Mouse (Mus musculus) spleen, adult 18-20 months (tissue): Measurements from ENCODE around the gene Carm1.
"Not testable (repeated sequence)": the region's sequence is repeated elsewhere in the genome, so short reads cannot be mapped to it uniquely, and the experiment has no call there.

Source experiments
- DNase-seq, 2 experiments: peaks; one replicate each; pipeline ENCODE4 v3.0.0; 2022; ENCODE audit warnings: mixed read lengths in 2 of 2

The Carm1 gene

DNA sequence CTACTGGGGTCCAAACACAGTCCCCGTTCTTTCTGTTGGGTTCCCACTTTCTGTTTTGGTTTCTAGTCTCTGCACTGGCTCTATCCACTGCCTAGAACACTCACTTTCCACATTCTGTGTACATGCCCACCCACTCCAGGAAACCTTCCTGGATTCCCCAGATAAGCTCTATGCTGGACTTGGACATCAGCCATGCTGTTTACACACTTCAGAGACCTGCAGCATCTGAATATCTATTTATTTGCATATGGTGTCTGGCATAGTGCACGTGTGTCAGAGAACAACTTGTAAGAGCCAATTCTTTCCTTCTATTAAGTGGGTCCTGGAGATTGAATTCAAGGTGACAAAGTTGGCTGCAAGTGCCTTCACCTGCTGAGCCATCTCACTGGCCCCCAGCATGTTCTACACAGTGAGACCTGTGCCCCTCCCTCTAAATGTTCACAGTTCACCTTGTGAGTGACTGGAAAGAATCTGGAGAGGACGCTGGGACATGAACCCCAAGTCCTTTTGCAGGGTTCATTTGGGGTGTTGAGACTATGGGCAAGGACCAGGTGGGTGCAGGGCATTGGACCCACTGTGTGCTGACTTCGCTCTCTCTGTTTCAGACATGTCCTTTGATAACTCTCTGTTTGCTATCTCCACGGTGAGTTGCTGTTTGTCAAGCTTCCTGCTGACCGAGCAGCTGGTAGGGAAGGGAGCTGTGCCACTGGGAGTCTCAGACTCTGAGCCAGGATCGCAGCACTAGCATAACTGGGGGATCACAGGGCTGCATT lies 6.5 kb upstream of the Carm1 start:
- no peak for DNase-seq

- not testable (repeated sequence) for DNase-seq
Observed at GRCm38 (mm10) chr9:21542001-21542400, 4.7 kb upstream of the Carm1 start.

DNA sequence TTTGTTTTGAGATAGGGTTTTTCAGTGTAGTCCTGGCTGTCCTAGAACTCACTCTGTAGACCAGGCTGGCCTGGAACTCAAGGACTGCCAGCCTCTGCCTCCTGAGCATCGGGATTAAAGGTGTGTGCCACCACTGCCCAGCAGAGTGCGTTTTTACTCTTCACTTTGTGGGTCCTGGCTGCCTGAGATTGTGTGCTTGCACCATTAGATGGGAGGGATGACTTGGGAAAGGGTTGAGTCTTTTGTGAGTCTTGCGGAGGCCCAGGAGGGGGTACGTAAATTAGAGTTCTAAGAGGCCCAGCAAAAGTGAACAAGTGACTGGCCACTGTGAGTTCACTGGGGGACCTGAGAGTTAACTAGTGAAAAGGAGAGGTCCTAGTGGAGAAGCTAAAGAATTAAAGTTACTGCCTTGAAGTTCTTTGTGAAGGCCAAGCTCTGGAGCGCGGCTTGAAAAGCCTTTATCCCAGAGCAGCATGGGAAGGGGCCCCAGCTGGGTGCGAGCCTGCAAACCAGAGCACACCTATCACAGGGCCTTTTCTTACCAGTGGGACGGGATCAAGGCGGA lies 1.3 kb upstream of the Carm1 start:
- no peak for DNase-seq

DNA sequence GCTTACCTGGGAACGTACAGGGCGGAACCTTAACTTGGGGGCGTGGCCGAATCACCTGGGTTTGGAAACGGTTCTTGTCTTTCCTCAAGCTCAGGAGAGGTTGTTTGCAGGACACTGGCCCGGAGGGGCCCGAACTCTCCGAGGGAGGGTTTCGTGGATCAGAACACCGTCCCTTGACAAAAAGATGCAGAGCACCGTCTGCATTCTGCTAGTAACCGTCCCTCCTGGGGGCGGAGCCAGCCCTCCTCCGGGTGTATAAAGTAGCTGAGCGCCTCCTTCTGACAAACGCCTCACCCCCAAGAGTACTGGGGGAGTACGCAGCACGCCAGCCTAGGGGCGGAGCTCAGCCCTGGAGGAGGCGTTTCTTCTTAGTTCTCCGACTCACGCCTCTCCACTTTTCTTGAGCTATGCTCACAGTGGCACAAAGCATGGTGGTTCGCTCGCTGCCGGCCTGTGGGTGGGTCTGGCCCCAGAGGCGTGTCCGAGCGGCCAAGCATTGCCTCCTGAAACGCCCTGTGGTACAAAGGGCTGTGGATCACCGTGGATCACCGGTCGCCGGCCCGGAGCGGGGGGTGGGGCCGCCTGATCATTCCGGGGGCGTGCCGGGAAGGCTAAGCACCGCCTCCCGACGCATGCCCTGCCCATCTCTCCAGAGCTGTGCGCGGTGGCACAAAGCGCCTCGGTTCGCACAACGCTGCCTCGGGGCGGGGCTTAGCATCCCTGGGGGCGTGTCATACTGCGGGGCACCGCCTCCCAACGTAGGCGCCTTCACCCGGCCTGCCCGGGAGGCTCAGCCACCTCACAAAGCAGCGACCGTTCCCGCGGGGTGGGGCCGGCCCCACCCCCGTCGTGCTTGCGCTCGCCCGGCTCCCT lies 542 bp upstream of the Carm1 start:
- DNase-seq: peak; percentile 99

DNA sequence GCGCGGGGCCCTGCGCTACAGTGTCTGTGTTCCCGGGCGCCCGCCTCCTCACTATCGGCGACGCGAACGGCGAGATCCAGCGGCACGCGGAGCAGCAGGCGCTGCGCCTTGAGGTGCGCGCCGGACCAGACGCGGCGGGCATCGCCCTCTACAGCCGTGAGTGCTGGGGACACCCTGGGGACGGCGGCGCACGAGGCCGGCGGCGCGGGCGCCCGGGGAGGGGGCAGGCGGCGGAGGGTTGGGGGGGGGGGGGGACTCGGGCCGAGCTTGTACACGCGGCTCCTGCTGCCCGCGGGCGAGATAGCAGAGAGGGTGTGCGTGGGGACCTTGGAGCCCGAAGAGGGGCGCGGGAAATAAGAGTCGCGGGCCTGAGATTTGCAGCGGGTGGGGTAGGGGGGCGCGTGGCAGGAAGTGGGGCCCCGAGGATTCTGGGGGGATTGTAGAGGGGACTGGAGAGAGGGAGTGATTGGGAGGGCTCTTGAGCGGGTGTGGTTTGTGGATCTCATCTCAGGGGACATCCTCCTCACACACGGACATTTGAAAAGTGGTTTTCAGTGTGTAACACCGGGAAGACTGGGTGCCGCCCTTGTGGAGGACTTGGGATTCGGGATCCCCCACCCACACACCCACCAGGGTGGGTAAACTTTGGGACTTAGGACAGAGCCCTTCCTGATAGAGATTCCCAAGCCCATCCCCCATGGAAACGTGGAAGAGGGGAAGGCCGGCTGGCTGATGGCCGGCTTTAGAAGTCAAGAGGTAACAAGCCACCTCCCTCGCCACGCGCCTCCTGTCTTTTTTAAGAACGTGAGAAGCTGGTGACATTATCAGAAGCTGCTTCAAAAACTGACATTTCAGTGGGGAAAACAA lies 614 bp downstream of the Carm1 start:
- peak in 1 of 2 experiments; percentile 33 for DNase-seq

DNA sequence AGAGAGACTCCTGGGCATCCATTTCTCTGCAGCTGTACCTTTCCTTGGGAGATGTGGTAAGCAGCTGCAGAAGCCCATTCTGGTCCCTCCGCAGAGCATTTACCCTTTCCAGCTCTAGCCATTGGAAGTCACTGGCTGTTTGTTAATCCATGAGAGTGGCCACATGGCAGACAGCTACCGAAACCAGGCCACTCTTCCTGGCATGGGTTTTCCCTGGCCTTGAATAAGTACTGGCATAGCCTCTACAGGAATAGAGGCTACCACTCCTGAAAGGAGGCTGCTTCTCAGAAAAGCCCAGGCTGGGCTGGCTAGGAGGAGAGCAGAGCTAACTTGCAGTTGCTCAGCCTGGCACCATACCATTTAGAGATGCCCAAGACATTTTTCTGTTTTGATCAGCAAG lies 4.4 kb downstream of the Carm1 start:
- DNase-seq: no peak

DNA sequence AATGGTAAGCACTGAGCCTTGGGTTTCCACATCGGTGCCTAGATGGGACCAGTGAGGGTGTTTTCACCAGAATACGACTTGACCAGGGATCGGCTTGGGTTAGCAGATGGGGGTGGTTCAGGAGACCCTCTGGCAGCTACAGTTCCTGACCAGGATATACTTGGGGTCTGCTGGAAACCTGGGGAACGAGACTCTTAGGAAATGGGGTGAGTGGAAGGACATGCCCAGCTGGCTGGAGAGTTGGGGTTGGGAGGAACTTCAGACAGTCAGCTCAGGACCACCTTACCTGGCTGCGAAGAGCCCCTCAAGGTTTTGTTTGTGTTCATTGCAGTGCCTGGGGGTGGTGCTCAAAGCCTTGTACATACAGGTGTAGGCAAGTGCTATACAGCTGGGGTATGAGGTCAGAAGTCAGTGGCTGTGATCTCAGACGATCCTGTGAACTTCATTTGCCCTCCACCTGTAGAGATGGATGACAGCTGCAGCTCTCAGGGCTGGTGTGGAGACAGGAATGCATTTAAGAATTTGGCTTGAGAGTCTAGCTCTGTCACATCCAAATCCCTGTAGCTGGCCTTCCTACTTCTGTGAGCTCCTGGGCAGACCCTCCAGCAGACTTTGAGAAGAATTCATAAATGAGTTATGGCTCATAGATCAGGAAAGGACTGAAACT lies 7.0 kb downstream of the Carm1 start:
- no peak for DNase-seq

DNA sequence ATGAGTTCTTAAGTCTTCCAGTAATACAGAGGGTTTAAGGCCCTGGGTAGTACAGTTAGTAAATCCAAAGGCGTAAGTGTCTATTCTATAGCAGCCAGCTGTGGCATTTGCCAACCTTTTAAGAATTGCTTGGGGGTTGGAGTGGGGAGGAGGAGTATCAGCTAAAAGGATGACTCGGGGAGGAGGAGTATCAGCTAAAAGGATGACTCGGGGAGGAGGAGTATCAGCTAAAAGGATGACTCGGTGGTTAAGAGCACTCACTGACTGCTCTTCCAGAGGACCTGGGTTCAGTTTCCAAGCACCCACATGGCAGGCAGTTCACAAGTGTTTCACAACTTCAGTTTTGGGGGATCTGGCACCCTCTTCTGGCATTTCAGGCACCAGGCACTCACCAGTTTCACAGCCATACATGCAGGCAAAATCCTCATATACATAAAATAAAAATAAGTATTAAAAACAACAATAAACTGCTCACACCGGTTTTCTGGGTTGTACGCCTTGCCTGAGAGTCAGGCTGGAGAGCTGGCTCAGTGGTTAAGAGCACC lies 8.6 kb downstream of the Carm1 start:
- DNase-seq: no peak

DNA sequence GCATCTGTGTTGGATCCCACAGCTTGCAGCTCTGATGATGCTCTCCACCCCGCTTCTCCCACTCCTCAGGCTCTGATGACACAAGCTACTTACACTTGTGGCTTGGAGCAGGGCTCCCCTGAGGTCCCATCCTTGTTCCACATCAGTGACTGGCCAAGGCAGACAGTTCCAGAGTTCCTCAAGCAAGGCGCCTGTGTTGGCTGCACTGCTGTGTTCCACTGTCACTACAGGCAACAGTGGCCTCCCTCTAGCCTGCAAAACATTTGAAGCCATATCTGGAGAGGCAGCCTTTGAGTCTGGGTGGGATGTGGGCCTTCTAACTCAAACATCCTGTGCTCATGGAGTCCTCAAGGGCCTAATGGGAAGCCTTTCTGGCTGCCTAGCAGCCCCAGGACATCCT lies 10.3 kb downstream of the Carm1 start:
- DNase-seq: no peak

DNA sequence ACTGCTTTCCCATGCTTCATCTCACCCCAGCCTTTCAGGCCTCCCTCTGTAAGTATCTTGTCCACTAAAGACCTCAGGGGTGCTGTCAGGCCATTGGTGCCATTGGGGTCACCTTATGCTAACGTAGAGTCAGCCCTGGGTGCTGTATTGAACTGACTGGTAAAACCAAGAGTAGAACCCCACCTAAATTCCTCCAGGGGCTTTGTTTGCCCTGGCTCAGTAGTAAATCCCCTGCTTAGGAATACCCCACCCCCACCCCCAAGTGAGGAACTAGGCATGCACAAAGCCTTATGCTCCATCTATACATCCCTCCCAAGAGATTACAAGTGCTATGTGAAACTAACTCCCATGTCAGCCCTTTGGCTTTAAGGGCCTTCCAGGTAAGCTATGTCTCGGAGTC lies 10.9 kb downstream of the Carm1 start:
- no peak for DNase-seq

GRCm38 (mm10) chr9:21558366-21558765 lies 11.7 kb downstream of the Carm1 start:
- no peak for DNase-seq

GRCm38 (mm10) chr9:21559151-21559550 lies 12.5 kb downstream of the Carm1 start:
- no peak for DNase-seq

- DNase-seq: no peak
Observed at GRCm38 (mm10) chr9:21564420-21564819, 17.7 kb downstream of the Carm1 start.

- DNase-seq: no peak
Observed at GRCm38 (mm10) chr9:21565004-21565586, 18.4 kb downstream of the Carm1 start.

DNA sequence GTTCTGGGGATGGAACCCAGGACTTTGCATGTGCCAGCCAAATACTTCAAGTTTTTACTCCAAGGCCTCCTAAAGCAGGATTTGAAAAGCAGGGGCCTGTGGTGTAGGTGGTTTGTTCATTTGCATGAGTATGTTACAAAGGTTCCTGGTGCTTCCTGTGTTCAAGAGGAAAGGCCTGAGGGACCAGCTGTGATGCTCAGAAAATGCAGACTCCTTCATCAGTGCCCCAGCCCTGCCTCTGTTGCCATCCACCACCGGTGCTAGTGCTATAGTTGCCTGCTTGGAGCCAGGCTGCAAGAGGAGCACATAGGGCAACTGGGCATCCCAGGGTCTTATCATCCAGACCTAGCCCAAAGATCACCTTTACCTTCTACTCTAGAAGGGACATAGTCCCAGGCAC lies 19.8 kb downstream of the Carm1 start:
- DNase-seq: no peak

- no peak for DNase-seq
Observed at GRCm38 (mm10) chr9:21567051-21567450, 20.4 kb downstream of the Carm1 start.

- no peak for DNase-seq
Observed at GRCm38 (mm10) chr9:21568657-21569255, 22.1 kb downstream of the Carm1 start.

DNA sequence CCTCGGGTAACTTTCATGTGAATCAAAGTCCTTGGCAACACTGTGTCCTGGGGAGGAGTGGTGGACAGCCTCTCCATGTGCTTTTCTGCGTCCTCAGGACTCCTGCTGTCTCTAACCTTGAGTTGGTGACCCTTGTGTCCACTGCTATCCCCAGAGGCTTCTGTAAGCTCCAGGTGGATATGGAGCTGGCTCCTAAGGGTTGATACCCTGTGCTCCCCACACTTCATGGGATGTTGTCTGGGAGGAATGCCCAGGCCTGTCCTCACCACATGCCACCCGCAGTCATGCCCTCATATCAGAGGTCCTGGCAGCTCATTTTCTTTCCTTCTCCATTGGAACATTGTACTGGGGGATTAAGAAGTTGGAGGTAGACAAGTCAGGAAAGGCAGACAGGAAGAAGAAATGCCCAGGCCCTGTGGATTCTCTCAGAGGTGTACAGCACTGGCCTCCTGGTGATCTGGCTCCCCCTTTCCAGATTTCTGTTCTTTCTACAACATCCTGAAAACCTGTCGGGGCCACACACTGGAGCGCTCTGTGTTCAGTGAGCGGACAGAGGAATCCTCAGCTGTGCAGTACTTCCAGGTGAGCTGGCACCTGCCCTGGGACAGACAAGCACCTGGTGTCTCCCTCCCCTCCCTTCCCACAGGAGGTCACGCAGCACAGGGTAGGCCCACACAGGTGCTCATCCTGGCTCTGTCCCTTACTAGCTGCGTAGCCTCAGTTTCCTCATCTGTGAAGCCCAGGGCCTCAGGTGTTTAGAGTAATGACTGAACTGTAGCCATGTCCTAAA lies 27.5 kb downstream of the Carm1 start:
- DNase-seq: no peak

- no peak for DNase-seq
Observed at GRCm38 (mm10) chr9:21575253-21575652, 28.6 kb downstream of the Carm1 start.

DNA sequence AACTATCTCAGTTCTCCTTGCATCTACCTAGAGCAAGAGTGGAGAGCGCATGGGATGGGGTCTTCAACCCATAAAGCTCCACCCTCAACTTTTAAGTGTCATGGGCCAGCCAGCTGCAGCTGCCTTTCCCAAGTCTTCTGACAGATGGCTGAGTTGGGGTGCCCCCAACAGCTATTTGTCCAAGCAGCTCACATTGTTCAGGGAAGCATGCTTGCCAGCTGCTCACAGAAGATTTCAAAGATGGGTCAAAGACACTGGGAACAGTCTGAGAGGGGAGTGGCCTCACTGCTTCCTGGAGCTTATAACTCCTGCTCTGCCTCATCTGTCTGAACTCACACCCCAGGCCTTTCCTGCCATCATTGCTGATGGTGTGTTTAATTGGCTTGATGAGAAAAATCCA lies 29.6 kb downstream of the Carm1 start:
- DNase-seq: no peak
